Mouse (Mus musculus): ENCODE data around the gene Clcnkb. TPM values are rescaled to one million over a fixed set of nuclear protein-coding genes. Genes with fewer than 3 reads are reported as not detected.

Clcnkb gene
- total and polyA plus RNA-seq, 2 experiments from 2014 or later, result 0.27 TPM; not detected in 1

DNA sequence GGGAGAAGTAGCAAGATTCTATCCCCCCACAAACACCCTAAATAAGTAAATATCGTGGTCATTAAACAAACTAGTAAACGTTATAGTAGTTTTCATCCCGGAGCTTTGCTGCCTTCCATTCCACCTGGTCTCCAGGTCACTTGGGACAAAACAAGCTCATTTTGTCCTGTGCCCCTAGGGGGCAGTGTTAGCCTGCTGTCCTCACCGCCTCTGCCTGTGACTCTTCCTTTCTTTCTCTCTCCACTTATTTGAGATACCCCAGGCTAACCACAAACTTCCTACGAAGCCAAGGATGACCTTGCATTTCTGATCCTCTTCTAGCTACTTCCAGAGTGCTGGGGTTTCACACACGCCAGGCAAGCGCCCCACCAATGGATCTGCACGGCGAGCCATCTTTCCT is 15.2 kb upstream of the Clcnkb start:
- TF ChIP-seq CTCF (IDR thresholded peaks at IDR 0.05), result peak; percentile 77
- H3K27me3 ChIP-seq (ENCODE audit: insufficient read depth, low read length), result 0 out of 2 replicates have a peak, but pooled peaks cover 4% of the 10 kb centered on the region
- no peak overlapping the region for H3K9ac ChIP-seq (replicated peaks; ENCODE audit: low read length, poor library complexity, severe bottlenecking)
- DNase-seq (ENCODE audit: low spot score) (peak; percentile 71), ATAC-seq (ENCODE audit: low FRiP score) (no peak)
- H3K9me3 ChIP-seq (ENCODE audit: low read length), result no peaks in the 10 kb centered on the region
- H3K4me1 ChIP-seq (ENCODE audit: insufficient read depth, low read length), result no peaks in the 10 kb centered on the region
- 47% methylated on average over 9 of the region's 9 CpGs for WGBS
- H3K4me2 ChIP-seq (ENCODE audit: low read depth, low read length, poor library complexity, severe bottlenecking), result no peak overlapping the region
- no peak overlapping the region for H3K27ac ChIP-seq (ENCODE audit: low read depth, low read length)
- H3K4me3 ChIP-seq (ENCODE audit: low read depth, low read length), result no peak overlapping the region
- no peaks in the 10 kb centered on the region for H3K36me3 ChIP-seq (ENCODE audit: insufficient read depth, low read length)

DNA sequence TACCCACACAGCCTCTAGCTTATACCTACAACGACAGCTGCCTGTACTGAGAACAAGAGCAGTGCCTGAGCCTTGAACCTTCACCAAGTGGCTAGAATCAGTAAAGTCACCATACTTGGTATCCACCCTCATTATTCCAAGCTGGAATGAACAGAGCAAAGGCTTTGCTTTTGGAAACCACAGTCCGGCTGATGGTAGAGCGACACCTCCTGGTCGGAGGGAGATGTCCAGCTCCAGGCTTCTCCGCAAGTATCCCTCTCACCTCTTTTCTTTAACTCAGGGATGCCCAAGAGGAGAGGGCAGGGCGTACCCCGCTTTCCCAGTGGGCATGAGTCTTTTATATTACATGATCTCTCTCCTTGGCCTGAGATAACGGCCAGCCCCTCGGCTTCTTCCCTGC is 14.0 kb upstream of the Clcnkb start:
- WGBS, result 50% methylated on average over 9 of the region's 9 CpGs
- DNase-seq (ENCODE audit: low spot score) (no peak), ATAC-seq (ENCODE audit: low FRiP score) (no peak)
- no peak overlapping the region for H3K4me2 ChIP-seq (ENCODE audit: low read depth, low read length, poor library complexity, severe bottlenecking)
- TF ChIP-seq CTCF (IDR thresholded peaks at IDR 0.05), result peak; percentile 62
- H3K4me3 ChIP-seq (ENCODE audit: low read depth, low read length), result no peak overlapping the region
- H3K27ac ChIP-seq (ENCODE audit: low read depth, low read length), result no peak overlapping the region
- H3K27me3 ChIP-seq (ENCODE audit: insufficient read depth, low read length), result 0 out of 2 replicates have a peak, but pooled peaks cover 4% of the 10 kb centered on the region
- no peaks in the 10 kb centered on the region for H3K4me1 ChIP-seq (ENCODE audit: insufficient read depth, low read length)
- no peaks in the 10 kb centered on the region for H3K36me3 ChIP-seq (ENCODE audit: insufficient read depth, low read length)
- H3K9me3 ChIP-seq (ENCODE audit: low read length), result no peaks in the 10 kb centered on the region
- H3K9ac ChIP-seq (replicated peaks; ENCODE audit: low read length, poor library complexity, severe bottlenecking), result no peak overlapping the region

DNA sequence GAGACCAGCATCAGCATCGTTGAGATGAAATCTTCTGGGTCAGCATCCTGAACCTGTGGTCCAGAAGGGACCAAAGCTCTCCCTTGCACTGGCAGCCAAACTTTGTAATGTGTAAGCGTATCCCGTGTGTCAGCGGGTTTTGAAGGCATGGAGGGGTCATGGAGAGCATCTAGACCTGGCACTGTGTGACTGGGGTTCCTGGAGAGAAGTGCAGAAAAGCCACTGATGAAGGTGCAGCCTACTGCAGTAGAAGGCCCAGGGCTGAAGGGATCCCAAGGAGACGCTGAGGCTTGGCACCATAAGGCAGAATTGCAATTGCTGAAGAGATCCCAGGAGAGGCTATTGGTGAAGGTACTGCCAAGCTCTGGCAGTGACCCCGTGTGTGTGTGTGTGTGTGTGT is 13.6 kb upstream of the Clcnkb start:
- no peak for TF ChIP-seq CTCF (IDR thresholded peaks at IDR 0.05)
- Histone ChIP-seq H3K4me1 (ENCODE audit: insufficient read depth, low read length) (no peaks in the 10 kb centered on the region), H3K27ac (ENCODE audit: low read depth, low read length) (no peak overlapping the region), H3K4me3 (ENCODE audit: low read depth, low read length) (no peak overlapping the region), H3K36me3 (ENCODE audit: insufficient read depth, low read length) (no peaks in the 10 kb centered on the region), H3K4me2 (ENCODE audit: low read depth, low read length, poor library complexity, severe bottlenecking) (no peak overlapping the region), H3K9me3 (ENCODE audit: low read length) (no peaks in the 10 kb centered on the region), H3K9ac (replicated peaks; ENCODE audit: low read length, poor library complexity, severe bottlenecking) (no peak overlapping the region), H3K27me3 (ENCODE audit: insufficient read depth, low read length) (0 out of 2 replicates have a peak, but pooled peaks cover 4% of the 10 kb centered on the region)
- ATAC-seq (ENCODE audit: low FRiP score), result no peak
- DNase-seq (ENCODE audit: low spot score), result no peak
- WGBS, result 83% methylated on average over 6 of the region's 6 CpGs

DNA sequence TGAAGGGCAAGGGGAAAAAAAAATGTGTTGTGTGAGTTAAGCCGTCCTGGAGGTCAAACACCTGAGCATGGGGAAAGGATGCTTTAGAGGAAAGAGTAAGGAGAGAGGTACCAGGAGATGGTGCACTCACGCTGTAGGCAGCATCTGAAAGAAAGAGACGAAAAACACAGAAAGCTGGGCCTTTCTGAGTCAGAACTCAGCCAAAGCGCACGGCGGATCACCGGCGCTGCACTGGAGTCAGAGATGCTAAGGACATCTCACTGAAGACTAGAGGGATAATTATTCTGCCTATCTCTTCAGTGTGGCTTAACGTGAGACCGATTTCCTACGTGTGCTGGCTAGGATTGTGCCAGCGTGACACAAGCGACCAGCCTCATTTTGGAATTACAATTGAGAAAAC is 12.1 kb upstream of the Clcnkb start:
- no peaks in the 10 kb centered on the region for H3K27me3 ChIP-seq (ENCODE audit: insufficient read depth, low read length)
- ATAC-seq (ENCODE audit: low FRiP score), result no peak
- WGBS, result 83% methylated on average over 13 of the region's 13 CpGs
- no peak overlapping the region for H3K4me2 ChIP-seq (ENCODE audit: low read depth, low read length, poor library complexity, severe bottlenecking)
- H3K9me3 ChIP-seq (ENCODE audit: low read length), result no peaks in the 10 kb centered on the region
- no peak overlapping the region for H3K27ac ChIP-seq (ENCODE audit: low read depth, low read length)
- H3K36me3 ChIP-seq (ENCODE audit: insufficient read depth, low read length), result no peaks in the 10 kb centered on the region
- no peak for TF ChIP-seq CTCF (IDR thresholded peaks at IDR 0.05)
- no peak overlapping the region for H3K4me3 ChIP-seq (ENCODE audit: low read depth, low read length)
- H3K4me1 ChIP-seq (ENCODE audit: insufficient read depth, low read length), result no peaks in the 10 kb centered on the region
- DNase-seq (ENCODE audit: low spot score), result no peak
- H3K9ac ChIP-seq (replicated peaks; ENCODE audit: low read length, poor library complexity, severe bottlenecking), result no peak overlapping the region

DNA sequence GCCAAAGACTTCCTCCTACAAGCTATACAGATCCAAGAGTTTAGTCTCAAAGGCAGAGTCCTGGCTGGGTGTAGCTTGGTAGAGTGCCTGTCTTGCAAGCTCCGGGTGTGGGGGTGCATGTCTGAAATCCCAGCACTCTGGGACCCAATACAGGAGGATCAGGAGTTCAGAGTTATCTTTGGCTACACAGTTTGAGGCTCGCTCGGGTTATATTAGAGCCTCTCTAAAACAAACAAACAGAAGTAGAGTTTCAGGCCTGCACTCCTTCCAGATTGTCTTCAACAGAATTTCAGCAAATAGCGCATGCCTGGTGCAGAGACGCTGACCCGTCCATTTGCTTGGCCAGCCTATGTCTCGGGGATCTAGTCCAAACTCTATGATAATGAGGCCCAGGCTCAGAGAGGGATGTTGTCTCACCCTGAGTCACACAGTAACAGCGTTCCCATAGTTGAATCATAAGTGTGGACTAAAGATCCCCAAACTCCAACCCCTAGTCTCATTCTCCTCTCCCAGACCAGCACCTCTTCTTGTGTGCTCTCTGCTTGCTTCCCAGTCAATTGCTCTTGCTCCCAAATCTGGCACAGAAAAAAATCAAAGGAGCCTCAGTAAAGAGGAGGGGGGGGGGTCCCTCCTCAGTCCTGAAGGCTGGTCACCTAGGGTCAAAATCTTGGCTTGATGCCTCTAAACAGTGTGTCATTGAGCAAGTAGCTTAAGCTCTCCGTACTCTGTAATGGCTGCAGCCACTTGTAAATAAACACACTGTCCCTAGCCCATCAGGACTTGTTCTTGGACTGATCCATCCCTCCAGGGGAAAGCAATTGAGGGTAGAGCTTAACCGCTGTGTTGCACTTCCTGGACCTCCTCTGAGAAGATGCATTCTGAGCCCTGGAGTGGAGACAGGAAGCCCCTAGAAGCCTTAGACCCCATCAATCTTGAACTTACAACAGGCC is 11.3 kb upstream of the Clcnkb start:
- peak overlapping the region; percentile 52; the same call in 1 of the 2 replicates for H3K4me3 ChIP-seq (ENCODE audit: low read depth, low read length)
- DNase-seq (ENCODE audit: low spot score) (no peak), ATAC-seq (ENCODE audit: low FRiP score) (no peak)
- no peaks in the 10 kb centered on the region for H3K27me3 ChIP-seq (ENCODE audit: insufficient read depth, low read length)
- 78% methylated on average over 10 of the region's 10 CpGs for WGBS
- peak overlapping the region; percentile 78 for H3K4me2 ChIP-seq (ENCODE audit: low read depth, low read length, poor library complexity, severe bottlenecking)
- TF ChIP-seq CTCF (IDR thresholded peaks at IDR 0.05), result no peak
- no peak overlapping the region for H3K9ac ChIP-seq (replicated peaks; ENCODE audit: low read length, poor library complexity, severe bottlenecking)
- no peaks in the 10 kb centered on the region for H3K9me3 ChIP-seq (ENCODE audit: low read length)
- H3K36me3 ChIP-seq (ENCODE audit: insufficient read depth, low read length), result no peaks in the 10 kb centered on the region
- 0 out of 2 replicates have a peak overlapping the region, but pooled peaks have one; percentile 6 for H3K27ac ChIP-seq (ENCODE audit: low read depth, low read length)
- no peaks in the 10 kb centered on the region for H3K4me1 ChIP-seq (ENCODE audit: insufficient read depth, low read length)
